Mouse (Mus musculus): ENCODE measurements at regions not wholly inside any gene's neighbourhood (a gene's known extent, or its start where the extent isn't known, plus 50 kb on each side); places are given as distances from the start of the nearest gene placed in this dataset.

DNA sequence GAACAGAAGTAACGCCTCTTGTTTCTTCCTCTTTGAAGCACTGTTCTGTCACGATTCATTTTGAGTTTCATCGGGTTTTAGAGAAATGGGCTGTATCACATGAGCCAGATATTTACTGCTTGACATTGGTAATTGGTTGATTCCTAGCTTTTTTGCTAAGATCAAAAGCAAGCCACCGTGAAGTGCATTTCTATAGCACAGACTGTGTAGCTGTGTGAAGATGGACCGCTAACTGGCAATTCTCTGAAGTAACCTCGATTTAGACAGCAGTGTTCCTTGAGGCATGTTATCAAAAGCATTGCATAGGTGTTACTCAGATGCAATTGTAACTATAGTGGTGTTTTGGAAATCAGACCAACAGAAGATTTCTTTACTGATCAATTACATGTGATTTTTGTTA is 64.1 kb upstream of the C1qtnf3 start:
- H3K27ac ChIP-seq, result no peak overlapping the region
- no peak for ATAC-seq (ENCODE audit: low read depth)
- H3K9me3 ChIP-seq (replicated peaks), result peaks cover 3% of the 10 kb centered on the region; the same call in 1 of the 2 replicates
- no peak overlapping the region for H3K4me3 ChIP-seq (replicated peaks)
- no peak for DNase-seq
- no peak overlapping the region for H3K4me2 ChIP-seq
- 79% methylated on average over 6 of the region's 6 CpGs for WGBS (ENCODE audit: insufficient replicate concordance)
- H3K9ac ChIP-seq, result no peak overlapping the region
- H3K27me3 ChIP-seq, result no peaks in the 10 kb centered on the region
- no peaks in the 10 kb centered on the region for H3K36me3 ChIP-seq
- H3K4me1 ChIP-seq (replicated peaks), result peaks cover 3% of the 10 kb centered on the region; the same call in 1 of the 2 replicates

DNA sequence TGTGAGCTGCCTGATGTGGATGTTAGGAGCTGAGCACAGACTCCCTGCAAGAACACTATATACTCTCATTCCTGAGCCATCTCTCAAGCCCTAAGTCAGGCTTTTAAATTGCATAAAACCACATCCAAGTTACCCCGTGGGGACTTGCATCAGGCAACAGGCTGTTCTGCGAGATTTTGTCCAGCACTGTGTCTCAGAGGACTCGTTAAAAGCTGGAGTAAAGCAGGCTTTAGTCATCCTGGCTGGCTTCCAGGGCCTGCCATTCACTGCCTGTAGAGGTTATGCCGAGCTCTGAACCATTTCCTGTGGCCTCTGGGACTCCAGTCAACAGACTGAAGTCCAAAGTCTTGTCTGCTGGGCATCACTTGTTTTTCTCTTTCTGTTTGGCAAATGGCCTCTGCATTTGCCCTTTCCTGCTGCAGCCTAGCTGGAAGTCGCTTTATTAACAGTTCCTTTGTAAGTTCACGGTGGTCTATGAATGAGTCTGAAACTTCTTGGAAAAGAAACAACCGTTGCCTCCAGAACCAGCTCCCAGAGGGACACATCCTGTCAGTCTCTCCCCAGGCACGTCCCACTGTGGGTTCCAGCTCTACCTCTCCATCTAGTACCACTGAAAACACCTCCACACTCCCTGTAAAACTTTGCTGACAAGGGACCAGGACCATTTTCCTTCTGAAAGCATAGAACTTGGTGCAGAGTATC is 61.8 kb upstream of the C1qtnf3 start:
- ATAC-seq (ENCODE audit: low read depth), result peak; percentile 65
- H3K27me3 ChIP-seq, result no peaks in the 10 kb centered on the region

DNA sequence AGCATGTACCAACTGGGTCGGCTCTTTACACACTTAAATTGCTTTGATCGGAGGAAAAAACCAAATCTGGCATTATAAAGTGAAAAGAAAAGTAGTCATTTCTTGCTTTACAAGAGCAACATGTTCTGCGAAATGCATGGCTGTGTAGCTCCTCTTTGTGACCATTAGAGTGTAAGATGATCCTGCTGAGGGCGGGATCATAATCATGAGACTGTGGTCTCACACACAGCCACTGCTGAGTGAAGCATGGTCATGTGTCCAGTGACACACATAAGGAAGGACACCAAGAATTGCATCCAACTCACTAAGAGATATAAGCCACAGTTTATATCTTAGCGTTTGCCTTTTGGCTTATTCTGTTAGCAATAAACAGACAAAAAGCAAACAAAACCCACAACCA is 53.8 kb upstream of the C1qtnf3 start:
- Histone ChIP-seq H3K36me3 (no peaks in the 10 kb centered on the region), H3K27me3 (no peaks in the 10 kb centered on the region), H3K9ac (no peak overlapping the region), H3K27ac (no peak overlapping the region), H3K4me3 (replicated peaks) (no peak overlapping the region), H3K9me3 (replicated peaks) (no peaks in the 10 kb centered on the region), H3K4me2 (no peak overlapping the region), H3K4me1 (replicated peaks) (no peaks in the 10 kb centered on the region)
- DNase-seq, result no peak
- ATAC-seq (ENCODE audit: low read depth), result no peak
- WGBS (ENCODE audit: insufficient replicate concordance), result 62% methylated on average over 5 of the region's 5 CpGs

More for the DNA sequence above, 61.8 kb upstream of the C1qtnf3 start:
- Histone ChIP-seq H3K4me2 (no peak overlapping the region), H3K36me3 (no peaks in the 10 kb centered on the region), H3K9ac (no peak overlapping the region), H3K9me3 (replicated peaks) (no peaks in the 10 kb centered on the region; the same call in 1 of the 2 replicates), H3K4me3 (replicated peaks) (no peak overlapping the region), H3K4me1 (replicated peaks) (peaks cover 3% of the 10 kb centered on the region; the same call in 1 of the 2 replicates), H3K27ac (peak overlapping the region; percentile 23; the same call in 1 of the 2 replicates)
- no peak for DNase-seq
- 23% methylated on average over 8 of the region's 8 CpGs for WGBS (ENCODE audit: insufficient replicate concordance)

DNA sequence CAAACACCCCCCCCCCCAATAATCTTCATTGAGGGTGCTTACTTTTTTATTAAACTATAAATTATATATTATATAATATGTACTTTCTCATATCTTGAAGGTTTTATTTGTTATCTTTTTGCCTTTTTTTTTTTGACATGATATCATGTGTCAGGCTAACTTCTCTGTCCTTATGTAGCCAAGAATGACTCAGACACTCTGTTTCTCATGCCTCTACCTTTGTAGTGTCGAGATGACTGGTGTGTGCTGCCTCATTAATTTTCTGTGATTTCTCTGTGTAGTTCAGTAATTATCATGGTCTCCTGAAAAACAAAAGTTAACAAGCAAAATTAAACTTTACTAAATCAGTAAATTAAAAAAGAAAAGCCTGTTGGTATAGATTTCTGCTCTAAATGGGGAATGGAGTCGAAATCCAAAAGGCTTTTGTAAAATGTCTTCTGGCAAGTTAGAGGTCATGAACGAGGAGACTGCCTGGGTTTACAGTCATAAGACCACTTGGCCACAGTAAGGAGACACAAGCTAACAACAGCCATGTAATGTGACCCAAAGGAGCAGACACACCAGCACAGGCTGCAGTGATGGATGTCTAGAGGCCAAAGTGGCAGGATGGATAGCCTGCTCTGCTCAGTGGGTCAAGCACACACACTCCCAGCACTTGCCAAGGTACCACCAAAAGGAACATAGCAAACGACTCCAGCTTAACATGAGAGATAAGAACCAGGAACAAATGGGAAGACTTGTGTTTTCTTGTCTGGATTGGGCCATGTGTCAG is 53.2 kb upstream of the C1qtnf3 start:
- Histone ChIP-seq H3K9ac (no peak overlapping the region), H3K4me2 (no peak overlapping the region), H3K36me3 (no peaks in the 10 kb centered on the region), H3K27ac (no peak overlapping the region), H3K4me1 (replicated peaks) (no peaks in the 10 kb centered on the region), H3K9me3 (replicated peaks) (no peaks in the 10 kb centered on the region), H3K27me3 (no peaks in the 10 kb centered on the region), H3K4me3 (replicated peaks) (no peak overlapping the region)
- ATAC-seq (ENCODE audit: low read depth) (no peak), DNase-seq (no peak)
- WGBS (ENCODE audit: insufficient replicate concordance), result 40% methylated on average over 4 of the region's 4 CpGs

DNA sequence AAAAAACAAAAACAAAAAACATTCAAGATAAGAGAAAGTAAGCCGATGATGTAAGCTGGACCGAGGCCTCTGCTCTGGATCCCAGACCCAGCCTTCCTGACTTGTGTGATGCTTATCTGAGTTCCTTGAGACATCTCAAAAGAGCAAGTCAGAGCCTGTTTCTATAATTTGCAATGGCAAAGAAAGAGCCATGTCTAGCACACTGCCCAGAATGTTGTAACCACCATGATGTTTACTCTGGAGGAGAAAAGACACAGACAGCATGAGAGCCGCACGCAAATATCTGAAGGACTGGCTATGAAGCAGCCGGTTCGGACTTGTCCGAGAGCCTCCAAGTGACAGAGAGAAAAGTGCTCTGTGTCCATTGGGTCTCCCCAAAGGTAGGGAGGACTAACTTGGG is 52.2 kb upstream of the C1qtnf3 start:
- no peaks in the 10 kb centered on the region for H3K9me3 ChIP-seq (replicated peaks)
- H3K4me1 ChIP-seq (replicated peaks), result no peaks in the 10 kb centered on the region
- H3K4me3 ChIP-seq (replicated peaks), result no peak overlapping the region
- no peak overlapping the region for H3K4me2 ChIP-seq
- DNase-seq (no peak), ATAC-seq (ENCODE audit: low read depth) (no peak)
- no peaks in the 10 kb centered on the region for H3K27me3 ChIP-seq
- H3K36me3 ChIP-seq, result no peaks in the 10 kb centered on the region
- WGBS (ENCODE audit: insufficient replicate concordance), result 77% methylated on average over 7 of the region's 7 CpGs
- no peak overlapping the region for H3K9ac ChIP-seq
- no peak overlapping the region for H3K27ac ChIP-seq

DNA sequence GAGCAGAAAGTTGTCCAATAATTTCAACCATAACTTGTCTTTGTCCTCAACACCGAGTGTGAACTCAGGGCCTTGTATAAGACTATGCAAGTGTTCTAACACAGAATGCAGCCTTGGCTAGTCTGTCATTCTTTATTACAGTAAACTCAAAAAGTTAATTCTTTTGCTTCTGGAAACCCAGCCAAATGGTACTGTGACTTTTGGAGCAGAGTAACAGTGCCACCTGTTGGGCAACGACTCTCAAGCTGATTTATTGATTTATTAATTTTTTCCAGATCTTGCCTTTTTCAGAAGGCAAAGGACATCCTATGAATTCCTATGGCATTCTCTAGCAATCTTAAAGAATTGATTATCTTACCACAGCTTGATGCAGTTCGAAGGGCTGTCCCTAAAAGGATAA is 51.1 kb upstream of the C1qtnf3 start:
- H3K27me3 ChIP-seq, result no peaks in the 10 kb centered on the region
- DNase-seq (no peak), ATAC-seq (ENCODE audit: low read depth) (no peak)
- H3K9ac ChIP-seq, result no peak overlapping the region
- 27% methylated on average over 3 of the region's 3 CpGs for WGBS (ENCODE audit: insufficient replicate concordance)
- H3K4me2 ChIP-seq, result no peak overlapping the region
- no peaks in the 10 kb centered on the region for H3K36me3 ChIP-seq
- no peaks in the 10 kb centered on the region for H3K4me1 ChIP-seq (replicated peaks)
- no peaks in the 10 kb centered on the region for H3K9me3 ChIP-seq (replicated peaks)
- no peak overlapping the region for H3K27ac ChIP-seq
- H3K4me3 ChIP-seq (replicated peaks), result no peak overlapping the region

DNA sequence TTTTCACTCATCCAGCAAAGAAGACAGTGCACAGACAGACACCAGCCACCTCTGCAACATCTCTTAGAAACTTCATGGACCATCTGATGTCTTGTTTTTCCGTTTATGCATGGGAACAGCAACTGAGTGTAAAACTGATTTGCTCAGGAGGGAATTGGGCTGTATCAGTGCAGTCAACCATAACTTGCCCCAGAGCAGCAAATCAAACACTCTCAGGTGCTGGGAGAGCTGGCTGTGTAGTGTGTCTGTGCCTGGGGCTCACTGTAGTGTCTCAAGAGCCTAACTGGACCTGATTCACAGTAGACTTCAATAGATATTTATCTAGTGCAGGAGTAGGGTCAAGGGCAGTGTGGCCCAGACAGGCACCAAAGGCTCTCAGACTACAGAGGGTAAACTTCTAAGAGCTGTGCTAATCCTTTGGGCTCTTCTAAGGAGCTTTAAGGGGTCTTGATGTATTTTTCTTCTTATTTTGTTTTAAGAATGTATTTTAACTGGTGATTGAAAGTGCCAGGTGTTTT is 50.3 kb upstream of the C1qtnf3 start:
- H3K9ac ChIP-seq, result no peak overlapping the region
- ATAC-seq (ENCODE audit: low read depth) (no peak), DNase-seq (no peak)
- H3K36me3 ChIP-seq, result no peaks in the 10 kb centered on the region
- no peak overlapping the region for H3K4me3 ChIP-seq (replicated peaks)
- H3K27me3 ChIP-seq, result no peaks in the 10 kb centered on the region
- no peak overlapping the region; the same call in 1 of the 2 replicates for H3K27ac ChIP-seq
- 36% methylated on average over 1 of the region's 1 CpGs for WGBS (ENCODE audit: insufficient replicate concordance)
- H3K4me1 ChIP-seq (replicated peaks), result no peaks in the 10 kb centered on the region
- H3K4me2 ChIP-seq, result no peak overlapping the region
- H3K9me3 ChIP-seq (replicated peaks), result no peaks in the 10 kb centered on the region
